Mouse (Mus musculus): ENCODE measurements around the gene Gm266. TPM values are rescaled to one million over a fixed set of nuclear protein-coding genes. Genes with fewer than 3 reads are reported as not detected.

Gm266 gene
- polyA plus RNA-seq, 1 experiment from 2014 or later = 13.7 TPM

DNA sequence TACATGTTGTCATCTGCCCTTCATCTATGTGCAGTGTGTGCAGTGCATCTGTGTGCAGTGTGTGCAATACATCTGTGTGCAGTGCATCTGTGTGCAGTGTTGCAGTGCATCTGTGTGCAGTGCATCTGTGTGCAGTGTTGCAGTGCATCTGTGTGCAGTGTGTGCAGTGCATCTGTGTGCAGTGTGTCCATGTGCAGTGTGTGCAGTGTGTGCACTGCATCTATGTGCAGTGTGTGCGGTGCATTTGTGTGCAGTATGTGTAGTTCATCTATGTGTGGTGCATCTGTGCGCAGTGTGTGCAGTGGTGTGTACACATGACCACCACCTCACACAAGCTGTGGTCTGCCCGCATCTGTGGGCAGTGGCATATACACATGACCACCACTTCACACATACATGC, 19.3 kb downstream of the Gm266 start:
- 92% methylated on average over 3 of the region's 3 CpGs for WGBS
- peaks cover 35% of the 10 kb centered on the region for H3K27me3 ChIP-seq (ENCODE audit: low read depth, poor library complexity, severe bottlenecking)
- H3K36me3 ChIP-seq = no peaks in the 10 kb centered on the region
- no peak for DNase-seq (ENCODE audit: low spot score)
- H3K4me1 ChIP-seq = peaks cover 6% of the 10 kb centered on the region
- no peak overlapping the region for H3K4me3 ChIP-seq
- H3K9me3 ChIP-seq (replicated peaks) = no peaks in the 10 kb centered on the region
- no peak overlapping the region for H3K27ac ChIP-seq

DNA sequence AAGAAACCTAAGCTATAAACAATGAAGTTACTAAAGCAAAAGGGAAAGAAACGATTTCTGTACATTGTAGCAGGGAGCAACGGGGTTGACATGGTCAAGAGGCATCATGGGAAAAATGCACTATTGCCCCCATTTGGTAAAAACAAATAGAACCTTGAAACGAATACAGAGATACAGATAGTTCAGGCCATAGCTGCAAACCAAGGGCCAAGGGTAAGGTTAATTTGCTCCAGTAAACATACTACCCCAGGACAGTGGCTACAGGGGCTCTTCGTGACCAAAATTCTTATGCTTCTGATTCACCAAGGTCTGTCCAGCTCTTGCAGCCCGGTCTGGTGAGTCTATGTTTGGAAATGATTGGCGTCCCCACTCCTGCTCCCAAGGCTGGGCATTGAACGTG, 22.1 kb downstream of the Gm266 start:
- Histone ChIP-seq H3K36me3 (no peaks in the 10 kb centered on the region), H3K4me3 (no peak overlapping the region), H3K27me3 (ENCODE audit: low read depth, poor library complexity, severe bottlenecking) (peaks cover 48% of the 10 kb centered on the region), H3K4me1 (peaks cover 6% of the 10 kb centered on the region), H3K9me3 (replicated peaks) (no peaks in the 10 kb centered on the region), H3K27ac (no peak overlapping the region)
- DNase-seq (ENCODE audit: low spot score) = no peak
- 85% methylated on average over 7 of the region's 7 CpGs for WGBS

DNA sequence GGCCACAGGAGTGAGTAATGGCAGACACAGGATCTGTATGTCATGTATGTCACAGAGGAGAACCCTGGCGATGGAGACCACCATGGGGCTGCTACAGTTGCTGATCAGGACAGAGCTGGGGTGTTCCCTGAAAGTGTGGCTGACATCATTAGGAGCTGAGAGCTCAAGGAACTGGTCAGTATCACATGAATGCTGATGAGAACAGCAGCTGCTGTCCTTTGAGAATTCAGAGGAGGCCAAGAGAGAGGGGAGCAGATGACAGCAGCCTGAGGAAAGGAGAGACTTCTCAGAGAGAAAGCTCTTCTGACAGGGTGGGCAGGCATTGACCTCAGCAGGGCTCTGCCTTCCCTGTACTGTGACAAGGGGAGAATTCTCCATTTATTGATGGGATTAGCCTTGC, 27.9 kb downstream of the Gm266 start:
- H3K9me3 ChIP-seq (replicated peaks) = no peaks in the 10 kb centered on the region
- 83% methylated on average over 1 of the region's 1 CpGs for WGBS
- H3K27me3 ChIP-seq (ENCODE audit: low read depth, poor library complexity, severe bottlenecking) = peaks cover 82% of the 10 kb centered on the region
- H3K4me1 ChIP-seq = peaks cover 15% of the 10 kb centered on the region; the same call in 1 of the 2 replicates
- H3K4me3 ChIP-seq = no peak overlapping the region
- H3K36me3 ChIP-seq = no peaks in the 10 kb centered on the region
- no peak overlapping the region for H3K27ac ChIP-seq
- DNase-seq (ENCODE audit: low spot score) = no peak

DNA sequence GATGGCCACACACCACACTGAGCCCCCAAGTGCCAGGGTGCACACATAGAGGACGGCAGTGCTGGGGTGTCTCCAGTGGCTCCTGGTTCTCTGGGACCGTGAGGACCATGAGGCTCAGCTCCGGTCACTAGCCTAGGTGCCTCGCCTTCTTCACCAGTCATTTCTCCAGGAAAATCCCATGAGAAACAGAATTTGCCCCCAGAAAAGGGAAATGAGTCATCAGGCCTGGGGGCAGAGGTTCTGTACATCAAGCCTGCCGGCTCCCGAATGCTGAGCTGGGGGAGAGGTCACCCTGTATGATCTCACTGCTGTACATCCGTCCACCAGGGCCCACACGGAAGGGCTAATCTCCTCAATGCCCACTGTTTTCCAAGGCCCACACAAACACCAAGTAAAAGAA, 29.8 kb downstream of the Gm266 start:
- Histone ChIP-seq H3K36me3 (no peaks in the 10 kb centered on the region), H3K9me3 (replicated peaks) (no peaks in the 10 kb centered on the region), H3K4me1 (peaks cover 15% of the 10 kb centered on the region; the same call in 1 of the 2 replicates), H3K4me3 (no peak overlapping the region), H3K27me3 (ENCODE audit: low read depth, poor library complexity, severe bottlenecking) (peaks cover 90% of the 10 kb centered on the region), H3K27ac (no peak overlapping the region)
- 69% methylated on average over 8 of the region's 8 CpGs for WGBS
- no peak for DNase-seq (ENCODE audit: low spot score)

DNA sequence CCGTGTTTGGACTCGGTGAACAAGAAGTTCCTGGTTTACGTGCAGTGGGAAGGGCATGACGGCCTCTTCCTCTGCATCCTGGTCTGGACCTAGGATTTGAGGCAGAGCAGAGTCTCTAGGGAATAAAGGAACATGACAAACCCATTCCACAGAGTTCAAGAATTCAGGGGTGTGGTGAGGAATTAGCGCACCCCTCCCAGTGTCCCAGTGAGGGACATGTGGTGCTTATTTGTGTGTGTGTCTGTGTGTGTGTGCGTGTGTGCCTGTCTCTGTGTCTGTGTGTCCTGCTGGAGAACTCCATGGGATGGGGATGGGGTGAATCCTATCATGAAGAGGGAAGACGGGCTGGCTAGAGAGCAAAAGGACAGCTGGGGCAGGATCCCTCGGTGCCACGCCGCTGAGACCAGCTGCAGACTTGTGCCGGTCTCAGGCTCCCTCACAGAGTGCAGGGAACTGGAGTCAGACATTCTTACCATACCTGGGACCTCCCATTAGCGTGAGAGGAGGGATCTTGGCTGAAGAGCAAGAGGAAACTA, 30.2 kb downstream of the Gm266 start:
- no peak for DNase-seq (ENCODE audit: low spot score)
- Histone ChIP-seq H3K9me3 (replicated peaks) (no peaks in the 10 kb centered on the region), H3K27ac (no peak overlapping the region), H3K4me3 (no peak overlapping the region), H3K27me3 (ENCODE audit: low read depth, poor library complexity, severe bottlenecking) (peaks cover 90% of the 10 kb centered on the region), H3K36me3 (no peaks in the 10 kb centered on the region), H3K4me1 (peaks cover 19% of the 10 kb centered on the region; the same call in 1 of the 2 replicates)
- WGBS = 69% methylated on average over 12 of the region's 12 CpGs

DNA sequence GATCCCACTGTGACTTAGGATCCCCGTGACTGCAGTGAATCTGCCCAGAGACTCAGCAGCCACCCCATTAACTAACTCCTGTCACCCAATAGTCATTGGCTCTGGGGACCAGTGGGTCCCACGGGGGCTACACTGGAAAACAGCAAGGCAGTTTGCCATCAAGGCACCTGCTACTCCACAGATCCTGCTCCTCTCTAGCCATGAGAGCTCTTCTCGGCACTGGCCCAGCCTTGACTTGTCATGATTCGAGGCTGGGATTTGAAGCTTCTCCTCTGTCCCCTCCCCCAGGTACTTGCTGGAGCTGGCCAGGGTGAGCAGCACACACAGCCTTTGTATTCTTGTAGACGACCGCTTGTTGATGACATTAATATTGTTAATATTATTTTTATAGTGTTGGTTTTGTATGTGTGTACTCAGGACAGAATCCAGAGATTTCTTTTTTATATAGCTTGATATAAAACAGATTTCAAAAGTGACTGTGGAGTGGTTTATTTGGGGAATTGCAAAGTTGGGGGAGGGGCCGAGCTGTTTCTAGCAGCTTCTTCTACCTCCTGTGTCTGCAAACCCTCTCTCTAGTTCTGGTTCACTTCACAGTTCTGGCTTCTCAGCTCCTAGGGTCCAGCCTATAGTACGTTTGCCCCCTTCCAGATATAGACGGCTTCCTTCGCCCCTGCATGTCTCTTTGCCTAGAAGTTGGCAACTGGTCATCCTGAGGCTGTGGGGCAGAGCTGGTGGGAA, 30.9 kb downstream of the Gm266 start:
- no peak for DNase-seq (ENCODE audit: low spot score)
- H3K9me3 ChIP-seq (replicated peaks) = no peaks in the 10 kb centered on the region
- H3K4me1 ChIP-seq = peaks cover 26% of the 10 kb centered on the region; the same call in 1 of the 2 replicates
- H3K4me3 ChIP-seq = no peak overlapping the region
- no peaks in the 10 kb centered on the region for H3K36me3 ChIP-seq
- peaks cover 90% of the 10 kb centered on the region for H3K27me3 ChIP-seq (ENCODE audit: low read depth, poor library complexity, severe bottlenecking)
- WGBS = 68% methylated on average over 10 of the region's 10 CpGs
- no peak overlapping the region for H3K27ac ChIP-seq

DNA sequence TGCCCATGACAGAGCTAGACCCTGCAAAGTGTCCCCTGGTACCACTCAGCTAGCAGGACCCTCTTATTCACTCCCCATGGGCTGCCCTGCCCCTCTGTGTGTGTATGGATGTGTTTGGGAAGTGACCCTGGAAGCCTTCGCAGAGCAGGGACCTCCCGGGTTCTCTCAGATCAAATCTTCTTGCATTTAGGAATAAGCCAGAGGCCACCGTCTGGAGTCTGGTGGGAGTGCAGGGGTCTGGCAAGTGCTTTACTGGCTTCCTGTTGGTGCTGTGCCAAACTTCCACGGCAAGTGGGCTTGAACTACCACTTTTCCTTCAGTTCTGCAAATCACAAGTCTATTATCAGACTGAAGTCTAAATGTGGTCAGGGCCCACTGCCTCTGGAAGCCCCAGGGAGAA, 31.6 kb downstream of the Gm266 start:
- Histone ChIP-seq H3K4me3 (no peak overlapping the region), H3K27ac (no peak overlapping the region), H3K36me3 (no peaks in the 10 kb centered on the region), H3K4me1 (peaks cover 32% of the 10 kb centered on the region), H3K27me3 (ENCODE audit: low read depth, poor library complexity, severe bottlenecking) (peaks cover 94% of the 10 kb centered on the region), H3K9me3 (replicated peaks) (no peaks in the 10 kb centered on the region)
- WGBS = 44% methylated on average over 4 of the region's 4 CpGs
- no peak for DNase-seq (ENCODE audit: low spot score)

DNA sequence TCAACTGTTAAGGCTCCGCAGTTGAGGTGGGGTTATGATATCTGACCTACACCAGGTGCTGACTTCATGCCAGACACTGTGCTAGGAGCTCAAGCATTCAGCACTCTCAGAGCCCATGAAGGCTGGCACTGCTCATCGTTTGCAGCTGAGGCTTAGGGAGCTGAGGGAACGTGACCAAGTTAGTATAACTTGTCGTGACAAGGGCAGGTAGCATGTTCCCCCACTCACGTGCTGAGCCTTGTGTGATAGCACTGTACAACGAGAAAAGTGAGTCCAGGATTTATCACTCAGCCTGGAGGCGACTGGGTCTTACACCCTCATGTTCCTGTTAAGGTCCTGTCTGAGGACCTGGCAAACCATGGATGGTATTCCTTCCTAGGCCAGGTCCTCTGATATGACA, 34.1 kb downstream of the Gm266 start:
- H3K4me1 ChIP-seq = peaks cover 57% of the 10 kb centered on the region
- peaks cover 100% of the 10 kb centered on the region for H3K27me3 ChIP-seq (ENCODE audit: low read depth, poor library complexity, severe bottlenecking)
- DNase-seq (ENCODE audit: low spot score) = no peak
- no peaks in the 10 kb centered on the region for H3K9me3 ChIP-seq (replicated peaks)
- no peak overlapping the region for H3K4me3 ChIP-seq
- no peak overlapping the region for H3K27ac ChIP-seq
- WGBS = 80% methylated on average over 7 of the region's 7 CpGs
- no peaks in the 10 kb centered on the region for H3K36me3 ChIP-seq

DNA sequence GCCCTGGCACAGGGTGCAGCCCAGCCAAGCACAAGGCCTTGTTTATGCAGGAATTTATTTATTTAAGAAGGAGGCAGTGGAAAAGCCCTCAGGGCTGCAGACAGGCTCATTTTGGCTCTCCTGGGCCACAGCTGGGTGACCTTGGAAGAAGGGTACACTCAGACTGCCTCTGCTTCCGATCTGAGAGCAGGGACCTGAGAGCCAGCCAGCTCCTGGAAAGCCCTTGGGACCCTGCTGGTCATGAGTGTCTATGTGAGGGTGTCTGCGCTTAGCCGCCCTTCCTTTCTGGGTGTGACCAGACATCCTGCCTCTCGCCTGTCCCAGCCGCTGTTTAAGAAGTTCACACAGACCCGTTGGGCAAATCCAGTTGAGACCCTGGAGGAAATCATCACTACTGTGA, 35.3 kb downstream of the Gm266 start:
- Histone ChIP-seq H3K4me1 (peaks cover 58% of the 10 kb centered on the region), H3K27me3 (ENCODE audit: low read depth, poor library complexity, severe bottlenecking) (peaks cover 100% of the 10 kb centered on the region)

DNA sequence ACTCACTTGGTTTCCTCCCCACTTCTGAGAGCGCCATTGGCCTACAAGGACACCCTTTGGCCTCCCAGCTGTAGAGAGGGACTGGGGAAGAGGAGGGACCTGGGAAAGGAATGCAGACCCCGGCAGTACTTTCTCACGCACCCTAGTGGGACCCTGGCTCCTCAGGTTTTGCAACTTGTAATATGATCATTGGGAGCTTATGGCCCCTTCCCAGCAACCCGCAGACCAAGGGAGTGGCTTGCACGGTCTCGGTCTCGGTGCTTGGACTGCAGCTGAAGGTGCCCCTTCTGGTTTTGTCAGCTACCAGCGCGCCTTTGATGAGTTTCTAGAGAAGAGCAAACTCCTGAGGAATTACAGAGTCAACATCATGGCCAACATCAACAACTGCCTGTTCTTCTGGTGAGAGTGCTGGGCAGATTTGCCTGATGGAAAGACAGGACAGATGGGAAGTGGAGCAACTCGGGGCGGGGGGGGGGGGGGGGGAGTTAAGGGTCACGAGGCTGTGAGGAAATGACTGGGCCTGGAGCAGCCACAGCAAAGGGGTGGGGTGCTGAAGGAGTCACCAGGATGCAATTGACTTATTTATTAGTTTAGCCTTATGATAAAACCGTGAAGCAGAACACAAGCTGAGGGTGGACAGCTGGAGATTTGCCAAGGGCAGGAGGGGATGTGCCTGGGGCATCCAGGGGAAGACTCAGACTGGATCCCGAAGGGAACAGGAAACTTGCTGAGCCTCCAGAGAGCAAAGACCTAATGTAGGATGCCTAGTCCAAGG, 36.5 kb downstream of the Gm266 start:
- peaks cover 63% of the 10 kb centered on the region for H3K4me1 ChIP-seq
- peaks cover 100% of the 10 kb centered on the region for H3K27me3 ChIP-seq (ENCODE audit: low read depth, poor library complexity, severe bottlenecking)
- 0 out of 2 replicates have a peak overlapping the region, but pooled peaks have one; percentile 10 for H3K4me3 ChIP-seq
- H3K9me3 ChIP-seq (replicated peaks) = no peaks in the 10 kb centered on the region
- H3K27ac ChIP-seq = no peak overlapping the region
- no peaks in the 10 kb centered on the region for H3K36me3 ChIP-seq
- 12% methylated on average over 13 of the region's 14 CpGs for WGBS
- no peak for DNase-seq (ENCODE audit: low spot score)

More for the DNA sequence above, 35.3 kb downstream of the Gm266 start:
- no peaks in the 10 kb centered on the region for H3K9me3 ChIP-seq (replicated peaks)
- H3K27ac ChIP-seq = no peak overlapping the region
- WGBS = 44% methylated on average over 6 of the region's 6 CpGs
- H3K36me3 ChIP-seq = no peaks in the 10 kb centered on the region
- no peak overlapping the region for H3K4me3 ChIP-seq
- no peak for DNase-seq (ENCODE audit: low spot score)

DNA sequence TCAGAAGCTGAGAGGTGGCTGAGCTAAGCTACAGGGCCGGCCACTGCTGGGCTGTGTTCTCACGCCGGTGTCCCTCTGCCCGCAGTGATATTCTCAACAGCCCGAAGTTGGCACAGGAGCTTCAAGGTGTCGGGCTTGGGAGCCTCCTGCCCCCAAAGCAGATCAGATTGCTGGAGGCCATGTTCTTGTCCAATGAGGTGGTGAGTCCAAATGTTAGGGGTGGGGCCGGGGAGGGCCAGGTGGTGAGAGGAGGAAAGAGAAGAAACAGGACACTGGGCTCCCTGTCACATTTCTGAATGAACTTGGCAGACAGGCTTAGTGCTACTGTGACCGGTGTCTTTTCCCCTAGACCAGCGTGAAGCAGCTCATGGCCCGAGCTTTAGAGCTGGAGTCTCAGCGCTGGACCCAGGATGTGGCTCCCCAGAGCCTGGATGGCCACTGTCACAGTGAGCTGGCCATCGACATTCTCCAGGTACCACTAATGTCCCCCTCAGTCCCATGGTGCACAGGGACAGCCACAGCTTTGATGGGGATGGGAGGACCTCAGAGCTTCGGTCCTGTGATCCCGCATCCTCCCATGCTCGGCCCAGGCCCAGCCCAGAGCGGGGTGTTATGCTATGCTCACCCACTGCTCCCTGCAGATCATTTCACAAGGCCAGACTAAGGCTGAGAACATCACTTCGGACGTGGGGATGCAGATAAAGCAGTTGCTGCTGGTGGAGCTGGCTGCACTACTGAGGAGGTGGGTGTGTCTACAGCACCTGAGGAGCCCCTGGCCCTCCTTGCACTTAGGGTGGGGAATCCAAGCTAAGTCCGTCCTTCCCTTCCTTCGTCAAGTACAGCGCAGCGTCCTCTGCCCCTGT, 37.5 kb downstream of the Gm266 start:
- WGBS = 12% methylated on average over 22 of the region's 22 CpGs
- H3K27ac ChIP-seq = no peak overlapping the region

DNA sequence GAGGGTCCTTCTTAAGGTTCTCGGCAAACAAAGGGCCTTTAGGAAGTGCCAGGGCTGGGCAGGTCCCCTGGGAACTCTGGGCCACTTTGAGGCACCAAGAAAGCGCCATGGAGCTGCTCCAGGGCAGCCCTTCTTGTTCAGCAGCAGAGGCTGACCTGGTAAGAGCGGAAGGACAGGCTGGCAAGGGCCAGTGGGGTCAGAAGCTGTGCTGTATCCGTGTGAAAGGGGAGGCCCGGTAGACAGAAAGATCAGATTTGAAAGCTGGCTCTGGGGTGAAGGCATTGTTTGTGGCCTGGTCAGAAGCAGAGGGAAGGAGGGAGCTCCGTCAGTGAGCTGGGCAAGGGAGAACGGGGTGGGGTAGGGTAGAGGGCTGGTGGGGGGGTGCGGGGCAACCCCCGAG, 38.3 kb downstream of the Gm266 start:
- WGBS = 14% methylated on average over 9 of the region's 9 CpGs
- H3K4me1 ChIP-seq = peaks cover 71% of the 10 kb centered on the region
- no peak overlapping the region for H3K4me3 ChIP-seq
- H3K27ac ChIP-seq = no peak overlapping the region
- no peaks in the 10 kb centered on the region for H3K9me3 ChIP-seq (replicated peaks)
- peaks cover 100% of the 10 kb centered on the region for H3K27me3 ChIP-seq (ENCODE audit: low read depth, poor library complexity, severe bottlenecking)
- H3K36me3 ChIP-seq = no peaks in the 10 kb centered on the region
- DNase-seq (ENCODE audit: low spot score) = no peak

More for the DNA sequence above, 37.5 kb downstream of the Gm266 start:
- no peaks in the 10 kb centered on the region for H3K9me3 ChIP-seq (replicated peaks)
- peaks cover 63% of the 10 kb centered on the region for H3K4me1 ChIP-seq
- no peaks in the 10 kb centered on the region for H3K36me3 ChIP-seq
- DNase-seq (ENCODE audit: low spot score) = no peak
- 0 out of 2 replicates have a peak overlapping the region, but pooled peaks have one; percentile 18 for H3K4me3 ChIP-seq
- peaks cover 100% of the 10 kb centered on the region for H3K27me3 ChIP-seq (ENCODE audit: low read depth, poor library complexity, severe bottlenecking)

Data from limb, embryonic 10.5 days (tissue).